Mouse (Mus musculus) intestine, embryonic 16.5 days (tissue): ENCODE results near the gene Paqr3. TPM values are rescaled to one million over a fixed set of nuclear protein-coding genes. Genes with fewer than 3 reads are reported as not detected.

Experiments
- ATAC-seq: fragments of 200-750 bp; cut with Nextera tagmentation; 2 replicates; pipeline ENCODE4 v1.8.0; 2017; ENCODE audit warnings: moderate TSS enrichment, moderate library complexity
- H3K27ac ChIP-seq: fragments of 300-500 bp; sonication (generic); 2 replicates; pipeline ENCODE4 v1.5.1; 2014; ENCODE audit warnings: mild to moderate bottlenecking, low read length
- H3K27me3 ChIP-seq: fragments of 300-500 bp; sonication (generic); replicated peaks from 2 replicates; pipeline ENCODE4 v1.6.1; 2014; ENCODE audit warnings: low read length, control low read depth, mixed read lengths; ENCODE audit not compliant: control insufficient read depth, insufficient read depth
- H3K36me3 ChIP-seq: fragments of 300-500 bp; sonication (generic); 2 replicates; pipeline ENCODE4 v1.6.1; 2014; ENCODE audit warnings: low read length, control low read depth; ENCODE audit not compliant: control insufficient read depth, insufficient read depth
- H3K4me1 ChIP-seq: fragments of 300-500 bp; sonication (generic); 2 replicates; pipeline ENCODE4 v1.6.1; 2014; ENCODE audit warnings: low read length, control low read depth, mixed read lengths; ENCODE audit not compliant: control insufficient read depth, insufficient read depth
- H3K4me2 ChIP-seq: fragments of 300-500 bp; sonication (generic); 2 replicates; pipeline ENCODE4 v1.6.1; 2014; ENCODE audit warnings: low read depth, low read length, control low read depth
- H3K4me3 ChIP-seq: fragments of 300-500 bp; sonication (generic); 2 replicates; pipeline ENCODE4 v1.5.1; 2014; ENCODE audit warnings: mild to moderate bottlenecking, low read length
- H3K9ac ChIP-seq: fragments of 300-500 bp; sonication (generic); 2 replicates; pipeline ENCODE4 v1.6.1; 2014; ENCODE audit warnings: low read depth, low read length
- H3K9me3 ChIP-seq: fragments of 300-500 bp; sonication (generic); 2 replicates; pipeline ENCODE4 v1.6.1; 2016; ENCODE audit warnings: low read length, control low read depth; ENCODE audit not compliant: control insufficient read depth
- WGBS: fragments of 180-500 bp; shearing (Covaris S2); extraction: QIAGEN DNeasy Blood & Tissue Kit; methylation state at CpG from one replicate; pipeline ENCODE4 v1.1.7; 2014; 5-methylcytosine and 5-hydroxymethylcytosine counted together
- polyA plus RNA-seq: library from polyadenylated mRNA; unstranded; fragments of >200 nt; fragmentation: Nextera tagmentation; extraction: Ambion mirVana; gene quantifications from 2 replicates; pipeline ENCODE4 v1.2.1, GENCODE M21; 2015

Paqr3 gene
- polyA plus RNA-seq, result 1.4 and 1.8 TPM in 2 replicates

DNA sequence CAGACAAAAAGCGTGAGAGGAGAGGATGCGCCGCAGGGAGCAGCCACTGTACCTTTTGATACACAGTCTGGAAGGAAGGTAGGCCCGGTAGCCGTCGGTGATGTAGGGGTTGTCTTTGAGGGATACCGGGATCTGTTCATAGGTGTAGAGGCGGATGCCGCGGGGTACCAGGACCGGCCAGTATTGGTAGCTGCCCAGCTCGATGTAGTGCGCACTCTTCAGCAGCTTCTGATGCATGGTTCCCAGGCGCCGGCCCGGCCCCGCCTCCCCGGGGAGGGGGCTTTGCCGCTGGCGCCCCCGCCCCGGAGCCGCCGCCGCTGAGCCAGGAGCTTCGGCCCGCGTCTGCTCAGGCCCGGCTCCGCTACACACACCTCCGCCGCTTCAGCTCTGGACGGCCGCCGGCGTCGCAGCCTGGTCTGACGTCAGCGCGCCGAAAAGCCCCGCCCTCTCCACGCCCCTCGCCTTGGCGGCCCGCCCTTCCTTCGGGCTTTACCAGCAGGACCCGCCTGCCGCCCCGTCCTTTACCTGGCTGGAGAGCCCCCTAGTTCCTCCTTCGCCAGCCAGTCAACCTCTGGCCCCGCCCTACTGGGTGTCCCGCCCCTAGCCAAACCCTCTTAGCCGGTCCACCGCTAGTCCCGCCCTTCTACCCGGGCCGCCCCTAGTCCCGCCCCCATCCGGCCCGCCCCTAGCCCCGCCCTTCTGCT lies at the start of gene Paqr3:
TSS of gene Paqr3 (minus strand) at position 390 of the 704 bp plus-strand sequence.
- Histone ChIP-seq H3K9ac (peak within 1 kb of the TSS; percentile 79), H3K4me2 (peak within 1 kb of the TSS; percentile 83), H3K4me1 (peaks cover 8% of the 10 kb centered on the region; the same call in 1 of the 2 replicates), H3K4me3 (peak within 1 kb of the TSS; percentile 77), H3K36me3 (no peaks in the 10 kb centered on the region), H3K9me3 (no peaks in the 10 kb centered on the region), H3K27ac (no peak within 1 kb of the TSS), H3K27me3 (no peaks in the 10 kb centered on the region)
- peak; percentile 99 for ATAC-seq
- under 1% methylated on average over 60 of the region's 62 CpGs for WGBS

DNA sequence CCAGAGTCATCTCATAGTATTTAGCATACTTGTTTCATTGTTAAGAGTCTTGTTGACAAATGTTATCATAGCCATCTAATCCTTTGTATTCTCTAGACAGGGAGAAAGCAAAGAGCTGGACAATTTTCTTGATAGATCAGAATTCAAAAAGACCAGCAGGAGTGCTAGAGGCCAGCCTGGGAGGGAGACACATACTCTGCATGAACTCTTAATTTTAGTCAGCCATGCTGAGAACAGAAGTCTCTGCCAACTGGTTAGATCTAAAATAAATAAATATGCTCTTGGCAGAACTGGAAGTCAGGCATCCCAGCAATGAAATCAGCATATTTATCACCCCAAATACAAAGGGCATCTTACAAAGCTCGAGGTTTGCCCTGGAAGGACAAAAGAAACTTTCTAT lies 43.3 kb upstream of the Paqr3 start:
- no peak overlapping the region for H3K4me2 ChIP-seq
- no peak for ATAC-seq
- 31% methylated on average over 1 of the region's 1 CpGs for WGBS
- H3K9me3 ChIP-seq, result no peaks in the 10 kb centered on the region
- no peaks in the 10 kb centered on the region for H3K4me1 ChIP-seq
- no peak overlapping the region for H3K9ac ChIP-seq
- H3K36me3 ChIP-seq, result no peaks in the 10 kb centered on the region
- no peak overlapping the region for H3K27ac ChIP-seq
- no peak overlapping the region for H3K4me3 ChIP-seq
- no peaks in the 10 kb centered on the region for H3K27me3 ChIP-seq

DNA sequence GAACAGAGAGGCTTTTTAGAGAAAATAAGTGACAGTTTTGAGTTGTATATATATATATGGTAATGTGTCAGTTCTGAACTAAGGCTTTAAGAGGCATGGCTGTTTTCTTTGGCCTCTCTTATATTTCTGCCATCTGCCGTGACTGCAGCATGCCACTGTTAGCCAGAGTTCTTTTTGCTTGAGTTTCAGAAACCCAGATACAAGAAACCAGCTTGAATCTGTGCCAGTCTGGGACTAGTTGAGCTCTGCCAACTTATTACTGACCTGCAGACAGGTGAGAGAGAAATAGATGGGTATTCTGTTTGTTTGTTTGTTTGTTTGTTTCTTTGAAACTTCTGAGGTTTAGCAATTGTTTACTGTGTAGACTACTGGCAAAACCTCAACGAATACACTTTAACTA lies 23.9 kb upstream of the Paqr3 start:
- Histone ChIP-seq H3K4me1 (no peaks in the 10 kb centered on the region), H3K4me3 (no peak overlapping the region), H3K9me3 (no peaks in the 10 kb centered on the region), H3K27ac (no peak overlapping the region), H3K9ac (no peak overlapping the region), H3K4me2 (no peak overlapping the region), H3K36me3 (no peaks in the 10 kb centered on the region), H3K27me3 (no peaks in the 10 kb centered on the region)
- 84% methylated on average over 2 of the region's 2 CpGs for WGBS
- ATAC-seq, result no peak

DNA sequence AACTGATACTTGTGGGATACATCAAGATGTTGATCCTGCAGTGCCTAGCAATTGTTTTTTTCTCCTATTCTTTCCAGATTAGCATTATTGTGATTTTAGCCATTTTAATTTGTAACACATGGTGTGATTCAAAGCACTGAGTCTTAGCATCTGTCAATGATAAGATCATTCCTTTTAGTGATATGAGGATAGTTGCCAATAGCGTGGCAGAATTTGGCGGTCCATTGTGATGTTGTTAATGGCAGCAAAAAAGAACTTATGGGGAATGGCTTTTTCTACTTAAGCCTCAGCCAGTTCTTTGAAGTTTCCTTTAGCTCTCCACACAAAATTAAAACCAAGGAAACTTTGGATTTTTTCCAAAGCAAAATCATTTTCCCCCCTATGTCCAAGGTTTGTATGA lies 18.2 kb upstream of the Paqr3 start:
- Histone ChIP-seq H3K9ac (no peak overlapping the region), H3K4me3 (no peak overlapping the region), H3K4me2 (no peak overlapping the region), H3K9me3 (no peaks in the 10 kb centered on the region), H3K27me3 (no peaks in the 10 kb centered on the region), H3K27ac (no peak overlapping the region), H3K4me1 (no peaks in the 10 kb centered on the region), H3K36me3 (no peaks in the 10 kb centered on the region)
- no peak for ATAC-seq
- 90% methylated on average over 2 of the region's 2 CpGs for WGBS

DNA sequence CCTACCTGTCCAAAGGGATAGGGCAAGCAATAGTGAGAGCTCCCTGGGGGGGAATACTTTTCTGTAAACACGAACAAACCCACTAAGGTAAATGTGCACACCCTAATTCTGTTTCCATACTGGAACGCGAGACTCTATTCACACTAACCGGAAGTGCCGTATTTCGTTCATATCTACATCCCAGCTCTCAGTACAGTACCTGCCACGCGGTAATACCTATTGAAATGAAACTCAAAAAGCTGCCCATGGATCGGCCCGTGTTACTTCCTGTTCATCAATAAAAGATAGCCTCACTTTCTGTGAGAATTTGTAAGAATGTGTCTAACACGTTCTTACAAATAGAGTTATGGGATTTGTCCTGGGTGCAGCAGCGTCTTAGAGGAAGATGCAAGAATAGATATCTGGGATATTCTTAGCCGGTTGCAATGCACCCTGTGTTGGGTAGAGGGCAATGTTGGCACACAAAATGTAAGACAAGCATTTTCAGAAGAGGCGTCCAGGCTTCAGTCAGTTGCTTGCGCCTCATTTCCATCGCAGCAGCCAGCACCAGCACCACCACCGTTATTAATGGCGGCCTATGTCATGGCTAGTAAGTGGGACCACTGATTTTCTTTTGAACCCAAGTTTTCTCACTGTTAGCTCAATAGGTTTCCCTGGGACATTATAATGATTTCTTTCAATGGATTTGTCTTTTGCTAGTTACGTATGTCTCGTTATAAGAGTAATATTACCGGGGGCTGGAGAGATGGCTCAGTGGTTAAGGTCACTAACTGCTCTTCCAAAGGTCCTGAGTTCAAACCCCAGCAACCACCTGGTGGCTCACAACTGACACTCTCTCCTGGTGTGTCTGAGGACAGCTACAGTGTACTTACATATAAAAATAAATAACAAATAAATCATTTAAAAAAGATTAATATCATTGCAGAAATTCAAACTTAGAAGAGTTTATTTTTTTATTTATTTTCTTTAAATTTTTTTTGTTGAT lies 17.1 kb upstream of the Paqr3 start:
- WGBS, result 48% methylated on average over 21 of the region's 21 CpGs
- Histone ChIP-seq H3K36me3 (no peaks in the 10 kb centered on the region), H3K4me1 (no peaks in the 10 kb centered on the region), H3K27me3 (no peaks in the 10 kb centered on the region), H3K4me2 (no peak overlapping the region), H3K4me3 (no peak overlapping the region), H3K27ac (no peak overlapping the region), H3K9me3 (no peaks in the 10 kb centered on the region), H3K9ac (no peak overlapping the region)
- 0 out of 2 replicates have a peak, but pooled peaks have one; percentile 40 for ATAC-seq

DNA sequence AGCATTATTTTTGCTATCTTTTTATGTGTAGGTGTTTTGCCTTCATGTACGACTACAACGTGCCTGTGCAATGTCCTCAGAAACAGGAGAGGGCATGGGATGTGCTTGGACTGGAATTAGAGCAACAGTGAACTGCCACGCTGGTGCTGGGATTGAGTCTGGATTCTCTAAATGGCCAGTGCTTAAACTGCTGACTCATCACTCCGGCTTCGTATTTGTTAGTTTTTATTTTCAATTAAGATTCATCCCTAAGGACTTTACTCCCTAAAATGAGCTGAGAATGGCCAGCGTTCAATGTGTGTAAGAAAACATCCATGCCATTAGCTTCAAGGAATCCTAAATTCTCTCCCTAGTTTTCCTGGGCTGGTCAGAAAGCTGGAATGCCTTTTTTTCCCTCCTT lies 15.9 kb upstream of the Paqr3 start:
- H3K27me3 ChIP-seq, result no peaks in the 10 kb centered on the region
- ATAC-seq, result no peak
- H3K9me3 ChIP-seq, result no peaks in the 10 kb centered on the region
- no peak overlapping the region for H3K4me2 ChIP-seq
- whole genome bisulfite sequencing, result 87% methylated on average over 6 of the region's 6 CpGs
- H3K4me1 ChIP-seq, result no peaks in the 10 kb centered on the region
- no peak overlapping the region for H3K9ac ChIP-seq
- no peak overlapping the region for H3K27ac ChIP-seq
- no peak overlapping the region for H3K4me3 ChIP-seq
- H3K36me3 ChIP-seq, result no peaks in the 10 kb centered on the region

DNA sequence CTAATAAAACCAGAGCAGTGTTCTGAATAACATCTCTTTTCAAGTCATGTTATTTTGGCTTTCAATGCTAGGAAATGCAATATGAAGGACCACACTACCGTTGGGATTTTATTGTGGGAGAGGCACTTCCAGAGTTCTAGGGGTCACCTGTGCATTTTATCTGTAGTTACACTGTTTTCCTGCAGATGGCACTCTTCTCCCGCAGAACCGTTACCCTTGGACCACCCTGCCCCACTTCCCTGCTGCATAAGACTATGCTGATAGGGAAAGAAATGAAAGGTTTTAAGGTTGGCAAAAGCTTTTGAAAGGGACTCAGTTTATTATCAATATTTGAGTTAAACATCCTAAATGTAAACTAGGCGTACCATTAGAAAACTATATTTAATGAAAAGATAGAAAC lies 14.6 kb upstream of the Paqr3 start:
- Histone ChIP-seq H3K27me3 (no peaks in the 10 kb centered on the region), H3K9ac (no peak overlapping the region), H3K4me2 (no peak overlapping the region), H3K4me1 (no peaks in the 10 kb centered on the region), H3K4me3 (no peak overlapping the region), H3K9me3 (no peaks in the 10 kb centered on the region), H3K36me3 (no peaks in the 10 kb centered on the region), H3K27ac (no peak overlapping the region)
- 18% methylated on average over 4 of the region's 4 CpGs for WGBS
- ATAC-seq, result peak; percentile 42; the same call in 1 of the 2 replicates

DNA sequence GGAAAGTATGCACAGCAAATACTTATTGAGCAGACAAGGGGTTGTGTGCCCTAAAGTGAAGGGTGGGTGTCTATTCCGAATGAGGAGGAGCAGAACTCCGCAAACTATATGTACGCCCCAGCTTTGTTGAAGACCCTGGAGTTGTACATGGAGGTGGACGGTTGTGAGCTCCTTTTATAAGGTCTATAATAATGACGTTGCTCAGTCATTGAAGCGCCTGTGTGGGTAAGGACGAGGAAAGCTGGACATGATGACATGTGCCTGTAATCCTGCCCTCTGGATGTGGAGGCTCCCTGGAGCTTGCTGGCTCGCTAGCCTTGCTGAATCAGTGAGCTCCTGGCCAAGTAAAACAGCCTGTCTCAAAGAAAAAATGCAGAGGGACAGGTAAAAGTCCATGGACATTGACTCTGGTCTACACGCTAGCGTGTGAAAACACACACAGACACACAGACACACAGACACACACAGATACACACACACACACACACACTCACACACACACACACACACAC lies 14.1 kb upstream of the Paqr3 start:
- WGBS, result 78% methylated on average over 10 of the region's 10 CpGs
- no peaks in the 10 kb centered on the region for H3K9me3 ChIP-seq
- no peak overlapping the region for H3K4me3 ChIP-seq
- no peak overlapping the region for H3K9ac ChIP-seq
- H3K27ac ChIP-seq, result no peak overlapping the region
- H3K4me2 ChIP-seq, result no peak overlapping the region
- no peak for ATAC-seq
- H3K27me3 ChIP-seq, result no peaks in the 10 kb centered on the region
- no peaks in the 10 kb centered on the region for H3K36me3 ChIP-seq
- H3K4me1 ChIP-seq, result no peaks in the 10 kb centered on the region

DNA sequence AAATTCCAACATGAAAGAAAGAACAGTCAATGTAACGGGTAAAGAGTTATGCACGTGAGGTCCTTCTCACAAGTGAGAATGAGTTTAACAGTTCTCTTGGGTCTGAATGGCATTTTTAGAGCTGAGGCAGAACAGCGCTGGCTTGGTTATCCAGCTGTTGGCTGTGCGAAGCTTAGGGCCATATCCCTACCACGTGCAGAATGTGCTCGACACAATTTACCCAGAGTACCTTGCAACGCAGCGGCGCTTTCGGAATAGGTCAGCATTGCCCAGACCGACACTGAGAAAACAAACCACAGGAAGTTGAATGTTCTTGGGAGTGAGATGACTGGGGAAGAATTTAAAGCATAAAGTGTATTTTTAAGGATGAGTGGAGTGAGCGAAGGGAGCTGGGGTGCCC lies 13.6 kb upstream of the Paqr3 start:
- Histone ChIP-seq H3K36me3 (no peaks in the 10 kb centered on the region), H3K4me3 (no peak overlapping the region), H3K4me1 (no peaks in the 10 kb centered on the region), H3K27ac (no peak overlapping the region), H3K9me3 (no peaks in the 10 kb centered on the region), H3K4me2 (no peak overlapping the region), H3K27me3 (no peaks in the 10 kb centered on the region), H3K9ac (no peak overlapping the region)
- ATAC-seq, result no peak
- WGBS, result 80% methylated on average over 12 of the region's 12 CpGs
